Mouse (Mus musculus): ENCODE measurements around the gene Fmnl2.

GRCm38 (mm10) chr2:52901300-52902013 is 43.8 kb downstream of the Fmnl2 start:
- TF ChIP-seq CTCF (IDR thresholded peaks at IDR 0.05; ENCODE audit: insufficient read depth, low read depth, low read length) (no peak), POLR2A (IDR thresholded peaks at IDR 0.05; ENCODE audit: insufficient read depth, low read depth, low read length) (no peak)
